Mouse (Mus musculus) intestine, embryonic 14.5 days (tissue): Measurements from ENCODE around the gene Senp2. TPM values are rescaled to one million over a fixed set of nuclear protein-coding genes. Genes with fewer than 3 reads are reported as not detected.

Source experiments
- ATAC-seq: fragments of 200-750 bp; cut with Nextera tagmentation; replicated peaks from 2 replicates; pipeline ENCODE4 v1.8.0; 2017; ENCODE audit warnings: low read depth, moderate number of reproducible peaks, moderate TSS enrichment, moderate library complexity; ENCODE audit not compliant: low FRiP score, low TSS enrichment
- DNase-seq: peaks from one replicate; pipeline ENCODE4 v3.0.0-alpha.2; 2018; ENCODE audit warnings: low spot score
- H3K27ac ChIP-seq: fragments of 300-500 bp; sonication (generic); 2 replicates; pipeline ENCODE4 v1.5.1; 2014; ENCODE audit warnings: low read depth, mild to moderate bottlenecking, control low read depth
- H3K27me3 ChIP-seq: fragments of 300-500 bp; sonication (generic); replicated peaks from 2 replicates; pipeline ENCODE4 v1.6.1; 2014; ENCODE audit warnings: low read length, control low read depth; ENCODE audit not compliant: control insufficient read depth, insufficient read depth
- H3K36me3 ChIP-seq: fragments of 300-500 bp; sonication (generic); 2 replicates; pipeline ENCODE4 v1.6.1; 2014; ENCODE audit warnings: low read length, control low read depth; ENCODE audit not compliant: control insufficient read depth, insufficient read depth
- H3K4me1 ChIP-seq: fragments of 300-500 bp; sonication (generic); replicated peaks from 2 replicates; pipeline ENCODE4 v1.6.1; 2014; ENCODE audit warnings: low read length, control low read depth, mixed read lengths; ENCODE audit not compliant: control insufficient read depth, insufficient read depth
- H3K4me2 ChIP-seq: fragments of 300-500 bp; sonication (generic); 2 replicates; pipeline ENCODE4 v1.6.1; 2014; ENCODE audit warnings: low read length
- H3K4me3 ChIP-seq: fragments of 300-500 bp; sonication (generic); 2 replicates; pipeline ENCODE4 v1.5.1; 2014; ENCODE audit warnings: low read depth, low read length, control low read depth, mixed read lengths
- H3K9ac ChIP-seq: fragments of 300-500 bp; sonication (generic); 2 replicates; pipeline ENCODE4 v1.6.1; 2014; ENCODE audit warnings: mild to moderate bottlenecking, low read length
- H3K9me3 ChIP-seq: fragments of 300-500 bp; sonication (generic); 2 replicates; pipeline ENCODE4 v1.6.1; 2016; ENCODE audit warnings: low read length, control low read depth; ENCODE audit not compliant: control insufficient read depth
- WGBS: fragments of 180-500 bp; shearing (Covaris S2); extraction: QIAGEN DNeasy Blood & Tissue Kit; methylation state at CpG from one replicate; pipeline ENCODE4 v1.1.7; 2014; 5-methylcytosine and 5-hydroxymethylcytosine counted together
- polyA plus RNA-seq: library from polyadenylated mRNA; unstranded; fragments of >200 nt; fragmentation: Nextera tagmentation; extraction: Ambion mirVana; gene quantifications from 2 replicates; pipeline ENCODE4 v1.2.1, GENCODE M21; 2014

Gene Senp2
- polyA plus RNA-seq, 1 experiment from 2014 or later, result 45.9 TPM

GRCm38 (mm10) chr16:21999941-22000690, 9.2 kb upstream of the Senp2 start:
- WGBS, result 71% methylated on average over 4 of the region's 4 CpGs
- H3K36me3 ChIP-seq, result no peaks in the 10 kb centered on the region
- no peak overlapping the region for H3K27ac ChIP-seq
- no peaks in the 10 kb centered on the region for H3K9me3 ChIP-seq
- H3K27me3 ChIP-seq, result no peaks in the 10 kb centered on the region
- H3K4me1 ChIP-seq, result no peaks in the 10 kb centered on the region
- no peak for ATAC-seq
- no peak overlapping the region for H3K9ac ChIP-seq
- H3K4me3 ChIP-seq, result no peak overlapping the region
- no peak for DNase-seq
- no peak overlapping the region for H3K4me2 ChIP-seq

- ATAC-seq (0 out of 2 replicates have a peak, but pooled peaks have one; percentile 11), DNase-seq (no peak)
- H3K9me3 ChIP-seq, result no peaks in the 10 kb centered on the region
- no peaks in the 10 kb centered on the region for H3K27me3 ChIP-seq
- H3K4me2 ChIP-seq, result no peak overlapping the region
- H3K9ac ChIP-seq, result no peak overlapping the region
- no peak overlapping the region for H3K4me3 ChIP-seq
- no peaks in the 10 kb centered on the region for H3K4me1 ChIP-seq
- H3K36me3 ChIP-seq, result no peaks in the 10 kb centered on the region
- 71% methylated on average over 4 of the region's 4 CpGs for WGBS
- no peak overlapping the region for H3K27ac ChIP-seq
Observed at GRCm38 (mm10) chr16:22001172-22001571, 8.1 kb upstream of the Senp2 start.

- no peak for DNase-seq
- H3K27ac ChIP-seq, result peak overlapping the region; percentile 18; the same call in 1 of the 2 replicates
Observed at GRCm38 (mm10) chr16:22001606-22002005, 7.7 kb upstream of the Senp2 start.

GRCm38 (mm10) chr16:22009596-22009995, 312 bp downstream of the Senp2 start:
- H3K4me3 ChIP-seq, result peak overlapping the region; percentile 97
- H3K36me3 ChIP-seq, result 0 out of 2 replicates have a peak, but pooled peaks cover 2% of the 10 kb centered on the region
- peak overlapping the region; percentile 71 for H3K27ac ChIP-seq
- no peaks in the 10 kb centered on the region for H3K27me3 ChIP-seq
- H3K4me2 ChIP-seq, result peak overlapping the region; percentile 78
- H3K9me3 ChIP-seq, result no peaks in the 10 kb centered on the region
- ATAC-seq (peak; percentile 72), DNase-seq (peak; percentile 71)
- peaks cover 5% of the 10 kb centered on the region for H3K4me1 ChIP-seq
- peak overlapping the region; percentile 86 for H3K9ac ChIP-seq
- whole genome bisulfite sequencing, result under 1% methylated on average over 48 of the region's 51 CpGs

More at GRCm38 (mm10) chr16:22001606-22002005, 7.7 kb upstream of the Senp2 start:
- ATAC-seq, result peak; percentile 41
- Histone ChIP-seq H3K9me3 (no peaks in the 10 kb centered on the region), H3K4me1 (no peaks in the 10 kb centered on the region), H3K9ac (no peak overlapping the region), H3K36me3 (no peaks in the 10 kb centered on the region), H3K4me3 (no peak overlapping the region), H3K4me2 (no peak overlapping the region), H3K27me3 (no peaks in the 10 kb centered on the region)
- WGBS, result 51% methylated on average over 3 of the region's 3 CpGs

GRCm38 (mm10) chr16:22015569-22015968, 6.3 kb downstream of the Senp2 start:
- H3K9ac ChIP-seq, result no peak overlapping the region
- no peaks in the 10 kb centered on the region for H3K4me1 ChIP-seq
- H3K27ac ChIP-seq, result no peak overlapping the region
- 88% methylated on average over 1 of the region's 1 CpGs for WGBS
- no peak for ATAC-seq
- H3K36me3 ChIP-seq, result peaks cover 43% of the 10 kb centered on the region
- no peak for DNase-seq
- no peaks in the 10 kb centered on the region for H3K9me3 ChIP-seq
- no peak overlapping the region for H3K4me3 ChIP-seq
- no peak overlapping the region for H3K4me2 ChIP-seq
- H3K27me3 ChIP-seq, result no peaks in the 10 kb centered on the region

GRCm38 (mm10) chr16:22022122-22022521, 12.8 kb downstream of the Senp2 start:
- 92% methylated on average over 2 of the region's 2 CpGs for WGBS
- peaks cover 86% of the 10 kb centered on the region for H3K36me3 ChIP-seq
- no peak for DNase-seq

GRCm38 (mm10) chr16:22027474-22027873, 18.2 kb downstream of the Senp2 start:
- Histone ChIP-seq H3K27me3 (no peaks in the 10 kb centered on the region), H3K36me3 (peaks cover 89% of the 10 kb centered on the region), H3K9ac (no peak overlapping the region), H3K27ac (no peak overlapping the region), H3K4me1 (no peaks in the 10 kb centered on the region), H3K4me2 (no peak overlapping the region), H3K9me3 (no peaks in the 10 kb centered on the region), H3K4me3 (no peak overlapping the region)
- ATAC-seq (no peak), DNase-seq (no peak)
- WGBS, result 94% methylated on average over 5 of the region's 5 CpGs

More at GRCm38 (mm10) chr16:22022122-22022521, 12.8 kb downstream of the Senp2 start:
- H3K4me3 ChIP-seq, result no peak overlapping the region
- H3K27ac ChIP-seq, result no peak overlapping the region
- no peak overlapping the region for H3K4me2 ChIP-seq
- ATAC-seq, result no peak
- H3K9me3 ChIP-seq, result peaks cover 3% of the 10 kb centered on the region; the same call in 1 of the 2 replicates
- H3K4me1 ChIP-seq, result no peaks in the 10 kb centered on the region
- H3K9ac ChIP-seq, result no peak overlapping the region
- no peaks in the 10 kb centered on the region for H3K27me3 ChIP-seq

- DNase-seq (no peak), ATAC-seq (no peak)
- 85% methylated on average over 10 of the region's 10 CpGs for WGBS
- no peaks in the 10 kb centered on the region for H3K4me1 ChIP-seq
- no peak overlapping the region for H3K27ac ChIP-seq
- no peaks in the 10 kb centered on the region for H3K9me3 ChIP-seq
- no peak overlapping the region for H3K4me2 ChIP-seq
- H3K4me3 ChIP-seq, result no peak overlapping the region
- no peak overlapping the region for H3K9ac ChIP-seq
- H3K36me3 ChIP-seq, result peaks cover 59% of the 10 kb centered on the region
- no peaks in the 10 kb centered on the region for H3K27me3 ChIP-seq
Observed at GRCm38 (mm10) chr16:22038554-22038953, 29.3 kb downstream of the Senp2 start.

- Histone ChIP-seq H3K4me1 (no peaks in the 10 kb centered on the region), H3K27ac (no peak overlapping the region), H3K4me2 (no peak overlapping the region), H3K9ac (no peak overlapping the region), H3K4me3 (no peak overlapping the region), H3K9me3 (no peaks in the 10 kb centered on the region), H3K27me3 (no peaks in the 10 kb centered on the region), H3K36me3 (peaks cover 73% of the 10 kb centered on the region)
- DNase-seq (no peak), ATAC-seq (no peak)
- WGBS, result 92% methylated on average over 1 of the region's 1 CpGs
Observed at GRCm38 (mm10) chr16:22039978-22040377, 30.7 kb downstream of the Senp2 start.
